Mouse (Mus musculus): ENCODE results near the gene Dppa1. TPM values are rescaled to one million over a fixed set of nuclear protein-coding genes. Genes with fewer than 3 reads are reported as not detected.

The Dppa1 gene
- total RNA-seq, 2 experiments from 2014 or later = not detected

DNA sequence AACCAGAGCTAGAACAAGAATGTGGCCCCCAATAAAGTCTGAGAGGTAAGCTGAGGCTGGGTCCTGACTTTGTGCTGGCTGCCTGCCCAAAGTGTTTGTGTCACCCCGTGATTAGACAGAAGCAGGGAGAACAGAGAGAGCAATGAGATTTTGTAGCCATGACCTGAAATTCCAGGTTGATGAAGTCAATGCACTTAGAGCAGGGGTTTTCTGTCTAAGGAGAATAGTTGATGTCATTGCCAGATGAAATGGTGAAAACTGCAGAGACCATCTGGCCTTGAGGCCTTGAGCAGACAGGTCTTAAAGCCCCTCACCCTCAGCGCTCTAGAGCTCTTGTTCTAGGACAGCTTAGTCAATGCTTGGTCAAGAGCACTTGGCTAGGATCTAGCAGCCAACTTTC, 36.6 kb downstream of the Dppa1 start:
- Histone ChIP-seq H3K4me3 (no peak overlapping the region), H3K27ac (no peak overlapping the region)
- no peak for TF ChIP-seq CTCF (IDR thresholded peaks at IDR 0.05)
- intact Hi-C loops (cut with DNase I) = no loop called here
- DNase-seq = no peak

DNA sequence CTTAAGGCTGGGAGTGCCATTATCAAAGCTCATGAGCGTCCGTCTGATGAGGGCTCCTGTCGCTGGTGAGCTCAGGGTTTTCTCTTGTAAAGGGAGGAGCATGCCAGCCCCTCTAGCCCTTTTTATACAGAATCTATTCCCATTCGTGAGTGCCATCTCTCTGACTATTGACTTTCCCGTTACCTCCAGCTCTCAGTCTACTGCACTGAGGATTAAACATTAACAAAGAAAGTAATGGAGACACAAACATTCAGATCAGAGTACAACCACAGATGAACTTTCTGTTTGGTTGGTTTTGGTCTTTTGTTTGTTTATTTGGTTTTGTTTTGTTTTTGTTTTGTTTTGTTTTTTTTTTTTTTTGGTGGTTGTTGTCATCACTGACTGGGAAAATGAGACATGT, 46.3 kb downstream of the Dppa1 start:
- DNase-seq = no peak
- Histone ChIP-seq H3K4me3 (no peak overlapping the region), H3K27ac (no peak overlapping the region)
- intact Hi-C loops (cut with DNase I) = no loop called here
- no peak for TF ChIP-seq CTCF (IDR thresholded peaks at IDR 0.05)

DNA sequence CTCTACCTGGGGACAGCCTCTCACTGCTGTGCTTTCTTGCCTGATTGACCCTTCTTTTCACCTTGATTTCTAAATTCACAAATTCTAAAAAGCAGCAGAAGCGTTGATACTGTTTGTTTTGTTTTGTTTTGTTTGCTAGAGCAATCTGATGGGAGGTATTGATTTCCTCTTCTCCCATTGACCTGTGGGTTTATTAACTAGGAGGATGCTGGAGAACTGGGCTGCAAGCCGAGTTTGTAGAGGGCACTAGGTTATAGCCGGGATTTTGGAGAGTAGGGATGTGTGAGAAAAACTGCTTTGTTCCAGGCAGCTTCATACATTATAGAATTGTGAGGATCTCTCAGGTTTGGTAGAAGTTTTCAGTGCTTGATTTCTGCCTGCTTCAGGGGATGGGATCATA, 48.6 kb downstream of the Dppa1 start:
- intact Hi-C loops (cut with DNase I) = no loop called here
- no peak overlapping the region for H3K4me3 ChIP-seq
- no peak for DNase-seq
- no peak for TF ChIP-seq CTCF (IDR thresholded peaks at IDR 0.05)
- H3K27ac ChIP-seq = no peak overlapping the region

DNA sequence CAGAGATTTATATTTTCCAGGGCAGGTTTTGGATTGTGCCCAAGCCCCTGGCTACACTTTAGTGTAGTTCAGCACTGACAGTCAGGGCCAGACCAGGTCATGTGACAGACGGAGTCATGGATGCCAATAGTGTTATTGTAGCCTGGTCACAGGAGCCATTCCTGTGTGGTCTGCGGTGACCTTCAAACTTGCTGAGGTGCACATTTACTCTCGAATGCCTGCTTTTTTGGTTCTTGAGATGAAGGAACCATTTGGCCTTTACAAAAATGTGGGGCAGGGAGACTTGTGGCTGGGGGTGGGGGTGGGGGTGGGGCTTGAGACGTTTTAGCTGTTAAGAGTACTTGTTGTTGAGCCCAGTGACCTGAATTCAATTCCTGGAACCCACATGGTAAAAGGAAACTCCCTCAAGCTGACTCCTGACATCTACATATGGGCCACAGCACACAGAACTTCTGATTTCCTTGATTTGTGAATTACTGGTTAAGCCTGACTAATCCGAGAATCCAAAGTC, 50.2 kb downstream of the Dppa1 start:
- no peak overlapping the region for H3K27ac ChIP-seq
- TF ChIP-seq CTCF (IDR thresholded peaks at IDR 0.05) = no peak
- no peak for DNase-seq
- H3K4me3 ChIP-seq = no peak overlapping the region
- intact Hi-C loops (cut with DNase I) = no loop called here

DNA sequence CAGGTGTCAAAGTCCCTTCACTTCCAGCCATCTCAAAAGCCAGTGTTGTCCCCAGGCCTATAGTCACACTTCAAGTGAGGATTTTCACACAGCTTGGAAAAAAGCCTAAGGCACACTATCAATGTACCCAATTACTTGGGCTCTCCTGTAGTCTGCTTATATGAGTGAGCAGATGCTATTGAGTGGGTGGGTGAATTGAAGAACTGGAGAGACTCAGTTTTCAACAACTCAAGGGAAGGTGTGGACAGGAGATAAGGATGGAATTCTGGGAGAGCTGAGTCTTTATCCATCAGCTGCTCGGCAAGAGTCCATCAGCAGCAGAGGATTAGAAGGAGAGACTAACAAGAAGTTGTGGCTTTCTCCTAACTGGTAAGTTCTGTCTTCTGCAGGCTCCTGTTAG, 57.7 kb downstream of the Dppa1 start, which contains the start of gene BC053393:
TSS of gene BC053393 (plus strand) at position 210 of the 400 bp plus-strand sequence.
- intact Hi-C loops (cut with DNase I) = no loop called here
- Histone ChIP-seq H3K4me3 (no peak within 1 kb of the TSS), H3K27ac (no peak within 1 kb of the TSS)
- no peak for TF ChIP-seq CTCF (IDR thresholded peaks at IDR 0.05)
- no peak for DNase-seq

DNA sequence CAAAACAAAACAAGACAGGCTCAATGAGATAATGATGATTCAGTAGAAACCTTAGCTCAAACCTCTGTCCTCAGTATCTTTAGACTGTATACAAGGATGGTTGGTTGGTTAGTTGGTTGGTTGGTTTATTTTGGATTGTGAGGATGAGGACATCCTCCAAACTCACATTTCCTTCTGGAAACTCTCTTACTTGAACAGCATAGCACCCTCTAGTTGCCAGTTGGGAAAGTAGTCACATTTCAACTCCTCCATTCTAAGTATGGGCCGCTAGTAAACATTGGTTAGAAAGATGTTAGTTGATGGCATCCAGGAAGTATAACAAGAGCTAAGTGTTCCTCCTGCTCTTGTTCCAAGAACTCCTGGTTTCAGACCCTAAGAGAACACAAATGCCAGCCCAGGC, 60.0 kb downstream of the Dppa1 start:
- TF ChIP-seq CTCF (IDR thresholded peaks at IDR 0.05) = no peak

DNA sequence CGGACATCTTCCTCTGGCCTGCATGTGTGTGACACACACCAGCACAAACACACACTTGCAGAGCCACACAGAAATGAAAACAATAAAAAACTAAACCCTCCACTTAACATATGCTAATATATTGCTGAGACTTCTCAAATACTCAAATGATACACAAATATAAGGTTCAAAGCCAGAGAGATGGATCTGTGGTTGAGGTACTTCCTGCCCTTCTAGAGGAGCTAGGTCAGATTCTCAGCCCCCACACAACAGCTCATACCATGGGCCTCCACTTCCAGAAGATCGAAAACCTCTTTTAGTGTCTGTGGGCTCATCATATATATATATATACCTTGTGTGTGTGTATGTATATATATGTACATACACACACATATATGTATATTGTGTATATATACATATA, 63.1 kb downstream of the Dppa1 start:
- no peak for TF ChIP-seq CTCF (IDR thresholded peaks at IDR 0.05)
- no peak for DNase-seq
- Histone ChIP-seq H3K4me3 (no peak overlapping the region), H3K27ac (no peak overlapping the region)
- intact Hi-C loops (cut with DNase I) = no loop called here

More for the DNA sequence above, 60.0 kb downstream of the Dppa1 start:
- H3K27ac ChIP-seq = no peak overlapping the region
- DNase-seq = no peak
- no peak overlapping the region for H3K4me3 ChIP-seq
- intact Hi-C loops (cut with DNase I) = no loop called here

DNA sequence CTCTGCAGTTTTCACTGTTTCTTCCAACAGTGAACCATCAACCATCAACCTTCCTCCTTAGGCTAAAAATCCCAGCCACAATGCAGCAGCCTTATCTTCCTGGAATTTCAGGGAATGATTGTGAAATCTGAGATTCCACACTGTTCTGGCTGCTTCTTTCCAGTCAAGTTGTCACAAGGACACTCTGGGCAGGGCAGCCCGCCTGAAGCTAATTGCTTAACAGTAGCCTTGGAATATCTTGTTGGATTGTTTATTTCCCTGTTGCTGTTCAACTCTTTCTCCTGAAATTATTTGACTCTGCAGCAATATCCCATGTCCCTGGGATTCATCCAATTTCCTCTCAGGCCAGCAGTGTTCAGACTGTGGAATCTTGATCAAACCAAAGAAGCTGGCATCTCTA, 64.4 kb downstream of the Dppa1 start:
- intact Hi-C loops (cut with DNase I) = no loop called here
- H3K4me3 ChIP-seq = no peak overlapping the region
- DNase-seq = no peak
- H3K27ac ChIP-seq = no peak overlapping the region
- no peak for TF ChIP-seq CTCF (IDR thresholded peaks at IDR 0.05)

DNA sequence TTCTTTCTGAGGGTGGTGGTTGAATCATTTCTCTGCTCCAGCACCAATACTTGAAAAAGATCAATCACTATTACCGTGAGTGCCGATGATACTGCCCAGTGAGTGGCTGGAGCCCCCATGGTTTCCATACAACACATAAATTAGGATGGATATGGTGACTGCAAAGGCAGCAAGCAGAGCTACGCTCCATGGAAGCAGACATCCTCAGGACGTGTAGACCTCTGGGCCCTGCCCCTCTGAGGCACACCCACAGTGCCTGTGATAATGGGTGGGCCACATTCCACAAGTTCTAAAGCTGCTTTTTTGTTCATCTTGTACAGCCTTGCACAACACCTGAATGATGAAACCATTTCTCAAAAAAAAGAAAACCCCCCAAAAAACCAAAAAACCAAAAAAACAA, 68.0 kb downstream of the Dppa1 start:
- no peak for TF ChIP-seq CTCF (IDR thresholded peaks at IDR 0.05)
- Histone ChIP-seq H3K27ac (no peak overlapping the region), H3K4me3 (no peak overlapping the region)
- intact Hi-C loops (cut with DNase I) = no loop called here
- no peak for DNase-seq

Other genes with a start within 250 kb of the Dppa1 start
- not detected for gene Itk, start 239.7 kb downstream of the Dppa1 start, total RNA-seq (2021)
- not detected for gene Fam71b, start 232.7 kb downstream of the Dppa1 start, total RNA-seq (2021)
- gene Med7, start 192.3 kb downstream of the Dppa1 start, total RNA-seq (2021) = 10 to 100 TPM; 14.5 to 20.0 TPM
- gene Havcr2, start 174.3 kb downstream of the Dppa1 start, total RNA-seq (2021) = under 1 TPM in 1 of 2 experiments, not detected in 1; 0.17 TPM
- gene Gm12169, start 105.0 kb downstream of the Dppa1 start, total RNA-seq (2021) = not detected
- not detected for gene BC053393, start 57.7 kb downstream of the Dppa1 start, total RNA-seq (2021)
- not detected for gene Timd2, start 77.8 kb upstream of the Dppa1 start, total RNA-seq (2021)
- not detected for gene Havcr1, start 105.8 kb upstream of the Dppa1 start, total RNA-seq (2021)
- under 1 TPM; 0.26 to 0.67 TPM for gene Timd4, start 181.5 kb upstream of the Dppa1 start, total RNA-seq (2021)